Mouse (Mus musculus): ENCODE results near the gene Usp6nl.
A peak's percentile ranks its signal among the peaks of the same experiment; 100 is the strongest.

The Usp6nl gene

GRCm38 (mm10) chr2:6478361-6478965, 156.0 kb downstream of the Usp6nl start:
- no peak for DNase-seq

- DNase-seq = peak; percentile 12
These were observed 156.5 kb downstream of the Usp6nl start for GRCm38 (mm10) chr2:6478966-6479391.

GRCm38 (mm10) chr2:6479620-6480019, 157.2 kb downstream of the Usp6nl start:
- DNase-seq = no peak

- no peak for DNase-seq
These were observed 159.5 kb downstream of the Usp6nl start for GRCm38 (mm10) chr2:6481966-6482365.

GRCm38 (mm10) chr2:6482411-6482810, 159.9 kb downstream of the Usp6nl start:
- DNase-seq = no peak

- DNase-seq = no peak
These were observed 160.9 kb downstream of the Usp6nl start for GRCm38 (mm10) chr2:6483081-6483992.

- no peak for DNase-seq
These were observed 161.7 kb downstream of the Usp6nl start for GRCm38 (mm10) chr2:6484179-6484578.

GRCm38 (mm10) chr2:6487566-6488488, 165.4 kb downstream of the Usp6nl start:
- DNase-seq = peak; percentile 58

GRCm38 (mm10) chr2:6488489-6489056, 166.1 kb downstream of the Usp6nl start:
- peak; percentile 35 for DNase-seq

GRCm38 (mm10) chr2:6490076-6490475, 167.6 kb downstream of the Usp6nl start:
- DNase-seq = no peak

GRCm38 (mm10) chr2:6490870-6491269, 168.4 kb downstream of the Usp6nl start:
- no peak for DNase-seq

- DNase-seq = no peak
These were observed 171.4 kb downstream of the Usp6nl start for GRCm38 (mm10) chr2:6493886-6494285.

All from cerebellum, adult 11 months (tissue).